Mouse (Mus musculus) adrenal gland, postnatal 14 days (tissue): ENCODE measurements around the gene Inip. TPM values are rescaled to one million over a fixed set of nuclear protein-coding genes. Genes with fewer than 3 reads are reported as not detected.
A peak's percentile ranks its signal among the peaks of the same experiment; 100 is the strongest.

Experiments
- DNase-seq: peaks from one replicate; pipeline ENCODE4 v3.0.0; 2021; ENCODE audit warnings: mixed read lengths
- total RNA-seq: library from RNA; stranded (reverse); gene quantifications from 2 replicates; pipeline ENCODE4 v1.2.3, GENCODE M21; 2021

The Inip gene
- total RNA-seq, 1 experiment from 2014 or later: 14.2 TPM

DNA sequence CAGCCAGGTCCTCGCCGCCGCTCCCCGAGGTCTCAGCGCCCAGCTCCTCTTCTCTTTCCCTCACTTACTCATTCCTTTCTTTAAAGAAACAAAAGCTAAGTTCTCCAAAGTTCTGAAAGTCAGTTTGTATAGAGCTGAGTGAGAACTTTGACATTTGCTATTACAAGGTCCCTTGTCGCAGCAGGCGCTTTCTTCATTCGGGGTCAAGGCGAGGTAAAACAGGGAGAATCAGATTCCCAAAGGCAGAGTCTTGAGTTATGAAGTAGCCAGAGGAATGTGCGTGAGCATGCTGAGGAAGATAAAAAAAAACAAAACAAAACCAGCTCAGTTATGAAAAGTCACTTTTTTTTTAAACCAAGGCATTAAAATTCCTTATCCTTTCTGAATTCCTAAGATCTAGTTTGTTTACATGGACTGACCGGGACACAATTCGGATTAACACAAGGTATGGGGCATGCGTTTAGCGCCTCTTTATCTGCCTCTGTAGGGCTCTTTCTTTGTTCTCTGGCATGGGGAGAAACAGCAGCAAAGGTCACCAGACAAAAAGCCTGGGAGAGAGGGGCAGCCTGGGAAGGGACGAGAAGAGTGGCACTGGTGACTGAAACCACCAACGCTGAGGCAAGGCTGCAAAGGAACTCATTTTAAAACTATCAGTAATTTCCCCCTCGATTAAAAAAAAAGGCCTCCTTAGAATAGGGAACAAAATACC lies 29.1 kb downstream of the Inip start:
- peak; percentile 69 for DNase-seq

DNA sequence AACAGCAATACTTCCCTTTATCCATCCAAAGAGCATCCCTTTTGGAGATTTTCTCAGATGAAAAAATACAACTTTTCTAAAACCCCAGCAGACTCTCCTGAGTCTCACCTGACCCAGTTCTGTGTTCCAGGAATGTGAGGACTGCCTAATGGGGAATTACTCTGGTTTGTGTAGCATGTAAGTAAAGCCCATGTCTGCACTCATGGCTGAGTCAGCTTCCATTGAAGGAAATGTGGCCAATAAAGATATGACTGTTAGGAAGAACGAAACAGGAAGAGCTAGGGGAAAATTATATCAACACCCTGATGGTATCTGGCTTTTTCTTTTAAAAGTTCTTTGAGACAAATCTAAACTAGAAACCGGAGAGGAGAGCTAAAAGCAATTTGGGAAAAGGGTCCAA lies 33.7 kb downstream of the Inip start:
- DNase-seq: no peak

DNA sequence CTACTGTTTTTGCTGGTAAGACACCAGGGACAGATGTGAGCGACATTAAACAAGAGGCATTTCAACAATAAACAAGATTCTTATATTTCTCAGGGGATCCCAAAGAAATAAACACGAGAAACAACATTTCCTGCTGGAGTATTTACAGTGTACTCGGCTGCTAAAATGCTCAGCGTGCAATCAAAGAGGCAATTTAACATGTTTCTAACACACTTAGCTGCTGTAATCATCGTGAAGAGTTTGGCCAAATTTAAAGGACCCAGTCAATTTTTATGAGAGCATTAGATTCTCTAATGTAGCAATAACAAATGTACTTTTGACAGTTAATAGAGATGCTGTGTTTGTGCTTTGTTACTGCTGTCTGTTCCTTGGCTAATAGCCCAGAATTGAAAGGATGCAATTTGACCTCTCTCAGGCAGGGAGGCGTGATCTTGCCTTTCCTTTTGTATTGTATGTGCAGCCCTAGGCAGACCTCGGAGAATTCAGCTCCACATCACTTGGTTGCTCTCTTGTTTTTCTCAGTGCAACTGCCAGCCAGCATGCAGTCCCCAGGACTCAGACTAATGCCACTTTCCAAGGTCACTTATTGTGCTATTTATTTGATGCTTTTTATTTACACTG lies 35.9 kb downstream of the Inip start:
- no peak for DNase-seq

DNA sequence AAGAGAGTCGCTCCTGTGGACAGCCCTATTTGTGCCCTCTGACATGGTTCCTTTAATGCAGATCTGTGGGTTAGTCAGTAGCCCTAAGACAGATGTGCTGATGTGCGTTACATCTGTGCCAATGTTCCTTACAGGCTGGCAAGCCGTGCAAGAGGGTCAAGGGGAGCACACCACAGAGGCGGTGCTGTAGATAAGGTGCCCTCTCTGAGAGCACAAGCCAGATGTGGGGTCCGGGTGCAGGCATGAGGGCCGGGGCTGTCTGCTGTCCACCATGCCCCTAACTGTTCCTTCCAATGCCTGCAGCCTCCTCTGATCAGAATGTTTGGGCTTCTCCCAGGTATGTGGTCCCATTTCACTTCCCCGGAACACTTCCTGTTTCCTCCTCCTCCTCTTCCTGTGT lies 36.4 kb downstream of the Inip start:
- no peak for DNase-seq

DNA sequence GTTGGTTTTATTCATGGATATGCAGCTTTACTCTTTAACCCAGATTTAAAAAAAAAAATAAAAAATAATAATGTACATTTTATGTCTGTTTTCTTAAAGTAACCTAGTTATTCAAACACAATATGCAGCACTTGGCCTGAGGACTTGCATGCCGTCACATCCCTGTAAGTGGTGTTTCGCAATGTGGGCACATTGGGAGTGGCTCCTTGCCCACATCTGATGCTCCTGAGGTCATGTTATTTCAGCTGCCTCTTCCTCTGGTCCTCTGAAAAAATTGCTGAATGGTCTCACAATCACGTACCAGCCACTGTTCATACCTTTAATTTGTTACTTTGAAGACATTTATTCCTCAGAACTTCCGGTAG lies 40.0 kb downstream of the Inip start:
- peak; percentile 52 for DNase-seq

DNA sequence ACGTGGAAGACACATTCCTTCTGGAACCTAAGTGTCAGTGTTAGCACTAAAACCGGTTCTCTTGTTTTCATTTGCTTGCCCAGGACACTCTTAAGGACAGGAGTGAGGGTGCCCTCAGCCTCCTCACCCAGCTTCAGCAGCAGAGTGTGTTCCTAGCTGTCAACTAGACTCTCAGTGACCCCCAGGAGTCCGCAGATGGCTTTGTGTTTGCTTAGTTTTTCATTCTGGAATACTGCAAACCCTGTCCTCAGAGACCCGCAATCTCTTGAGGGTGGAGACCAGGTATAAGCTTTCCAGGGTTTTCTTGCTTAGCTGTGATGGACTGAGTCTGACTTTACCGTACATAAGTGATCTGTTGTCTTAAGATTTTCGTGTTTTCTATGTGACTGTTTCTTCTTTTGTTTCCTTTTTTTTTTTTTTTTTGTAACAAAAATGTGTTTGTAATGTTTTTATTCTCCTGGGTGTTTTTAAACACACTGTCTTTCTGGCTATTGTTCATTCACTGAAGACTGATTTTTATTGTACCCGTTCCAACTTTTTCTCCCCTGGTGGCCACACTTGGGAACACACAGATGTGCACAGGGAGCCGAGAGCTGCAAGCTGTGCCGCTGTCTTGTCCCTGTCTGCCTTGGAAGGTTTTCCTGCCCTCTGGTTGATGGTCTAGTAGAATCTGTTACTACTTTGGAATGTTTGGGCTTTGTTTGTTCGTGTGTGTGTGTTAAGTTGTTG lies 40.6 kb downstream of the Inip start:
- peak; percentile 74 for DNase-seq

DNA sequence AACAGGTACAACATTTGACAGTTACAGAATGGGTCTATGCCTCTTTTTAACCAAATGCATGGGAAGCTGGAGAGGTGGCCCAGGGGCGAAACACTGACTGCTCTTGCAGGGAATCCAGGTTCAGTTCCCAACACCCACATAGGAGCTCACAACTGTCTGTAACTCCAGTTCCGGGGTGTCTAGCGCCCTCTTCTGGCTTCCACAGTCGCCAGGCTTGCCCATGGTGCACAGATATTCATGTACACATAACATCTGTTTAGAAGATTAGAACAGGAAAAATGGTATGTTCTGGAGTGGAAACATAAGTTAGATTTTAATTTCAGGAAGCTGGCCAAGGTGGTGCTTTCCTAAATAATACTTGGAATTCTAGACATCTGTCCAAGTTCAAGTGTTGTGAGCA lies 41.4 kb downstream of the Inip start:
- DNase-seq: no peak

DNA sequence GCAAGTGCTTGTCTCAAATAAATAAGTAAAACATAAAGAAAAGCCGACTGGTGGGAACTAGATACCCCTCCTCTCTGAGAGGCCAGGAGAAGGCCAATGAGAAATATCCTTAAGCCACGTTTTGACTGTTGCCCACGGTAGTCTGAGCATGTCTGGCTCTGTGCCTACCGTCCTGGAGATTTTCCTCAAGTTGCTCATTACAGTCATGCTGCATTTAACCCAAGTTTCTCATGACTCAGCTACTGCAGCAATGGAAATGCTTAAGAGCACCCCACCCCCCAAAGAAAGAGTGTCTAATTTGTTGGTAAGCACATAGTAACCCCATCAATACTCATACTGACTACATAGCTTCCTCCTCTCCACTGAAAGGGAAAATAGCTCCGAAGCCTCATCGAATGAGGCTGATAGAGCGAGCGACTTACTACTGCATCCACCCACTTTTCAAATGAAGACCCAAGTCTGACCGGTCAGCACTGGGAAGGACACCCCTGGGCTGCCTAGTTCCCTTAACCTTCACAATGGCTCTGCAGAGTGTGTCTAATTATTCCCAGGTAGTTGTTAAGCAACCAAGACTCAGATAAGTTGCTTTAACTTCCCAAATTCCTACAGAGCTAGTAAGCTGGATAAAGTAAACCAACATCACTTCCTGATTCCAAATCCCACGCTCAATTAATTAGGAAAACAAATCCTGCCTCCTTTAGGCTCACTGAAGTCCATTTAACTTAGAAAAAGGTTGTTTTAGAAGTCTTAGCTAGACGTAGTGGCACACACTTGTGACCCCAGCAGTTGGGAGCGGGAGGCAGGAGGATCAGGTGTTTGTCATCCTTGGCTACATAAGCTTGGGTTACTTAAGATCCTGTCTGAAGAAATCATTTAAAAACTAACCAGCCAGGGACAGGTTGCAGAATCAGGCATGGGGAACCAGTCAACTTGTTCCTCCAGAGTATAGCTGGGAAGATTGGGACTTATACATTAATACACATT lies 43.6 kb downstream of the Inip start:
- no peak for DNase-seq

DNA sequence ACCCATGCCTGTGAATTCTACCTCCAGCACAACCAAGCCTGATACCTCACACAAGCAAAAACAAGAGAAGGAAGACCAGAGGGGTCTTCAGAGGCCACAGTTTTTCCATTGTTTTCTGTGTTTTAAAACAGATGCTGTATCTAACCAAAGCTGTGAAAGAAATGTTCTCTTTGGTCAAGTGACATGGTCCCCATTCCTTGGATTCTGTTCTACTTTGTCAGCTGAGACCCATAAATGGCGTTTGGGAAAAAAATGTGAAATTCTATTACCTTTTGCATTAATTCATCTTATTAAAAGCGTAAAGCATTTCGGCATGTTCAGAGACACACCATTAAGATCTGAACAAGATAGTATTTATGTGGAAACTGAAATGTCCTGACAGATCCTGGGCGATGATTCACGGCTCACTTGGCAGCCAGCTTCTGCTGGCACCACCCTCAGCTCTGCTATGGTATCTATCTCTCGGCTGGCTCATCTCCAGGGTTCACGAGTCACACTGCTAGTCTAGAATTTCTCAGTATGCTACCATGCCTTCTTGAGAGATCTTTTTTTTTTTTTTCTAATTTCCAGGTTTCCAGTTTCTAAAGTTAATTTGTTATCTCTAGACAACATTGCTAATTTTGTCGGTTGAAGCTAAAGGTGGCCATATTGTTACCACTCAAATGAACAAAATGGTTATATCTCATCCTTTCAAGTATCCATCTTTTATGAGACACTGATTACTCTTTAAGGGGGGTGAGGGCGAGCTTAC lies 44.9 kb downstream of the Inip start:
- DNase-seq: peak; percentile 92

DNA sequence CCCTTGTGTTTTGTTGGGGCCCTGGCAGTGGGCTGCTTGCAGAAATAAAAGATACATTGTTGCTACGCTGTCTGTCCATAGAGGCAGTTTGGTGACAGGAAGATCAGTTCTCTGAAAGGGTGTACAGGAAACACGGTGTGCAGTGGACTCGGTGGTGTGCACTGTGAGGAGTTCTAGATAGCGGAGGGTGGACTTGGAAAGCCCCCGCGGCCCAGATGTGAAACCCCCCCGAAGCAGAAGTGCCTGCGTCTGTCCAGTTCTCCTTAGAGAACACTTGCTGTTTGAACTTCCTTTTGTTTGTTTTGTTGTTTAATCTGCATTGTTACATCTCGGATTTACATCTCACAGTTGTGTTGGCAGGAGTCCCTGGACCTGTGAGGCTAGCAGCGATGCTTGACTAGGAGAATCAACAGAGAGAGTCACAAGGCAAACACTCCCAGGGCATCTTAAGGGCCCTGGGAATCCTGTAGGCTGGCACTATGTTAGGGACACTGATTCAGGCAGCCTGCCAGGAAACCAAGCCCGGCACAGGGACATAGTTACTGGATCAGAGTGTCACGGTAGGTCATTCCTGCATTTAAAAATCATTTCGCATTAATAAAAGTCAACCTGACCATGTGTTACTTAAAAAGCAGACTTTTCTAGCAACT lies 47.8 kb downstream of the Inip start:
- peak; percentile 75 for DNase-seq

DNA sequence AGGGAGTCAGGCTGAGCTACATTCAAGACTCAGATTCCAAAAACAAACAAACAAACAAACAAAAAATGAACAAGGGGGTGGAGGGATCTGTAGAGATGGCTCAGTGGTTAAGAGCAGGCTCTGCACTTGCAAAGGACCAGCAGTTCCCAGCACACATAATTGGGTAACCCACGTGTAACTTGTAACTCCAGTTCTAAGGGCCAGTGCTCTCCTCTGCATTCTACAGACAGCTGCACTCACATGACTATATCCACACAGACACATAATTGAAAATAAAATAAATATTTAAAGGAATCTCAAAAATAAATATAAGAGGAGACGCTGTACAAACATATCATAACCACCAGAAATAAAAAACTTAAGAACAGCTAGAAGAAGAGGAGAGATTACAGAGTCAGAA lies 61.5 kb downstream of the Inip start:
- no peak for DNase-seq

DNA sequence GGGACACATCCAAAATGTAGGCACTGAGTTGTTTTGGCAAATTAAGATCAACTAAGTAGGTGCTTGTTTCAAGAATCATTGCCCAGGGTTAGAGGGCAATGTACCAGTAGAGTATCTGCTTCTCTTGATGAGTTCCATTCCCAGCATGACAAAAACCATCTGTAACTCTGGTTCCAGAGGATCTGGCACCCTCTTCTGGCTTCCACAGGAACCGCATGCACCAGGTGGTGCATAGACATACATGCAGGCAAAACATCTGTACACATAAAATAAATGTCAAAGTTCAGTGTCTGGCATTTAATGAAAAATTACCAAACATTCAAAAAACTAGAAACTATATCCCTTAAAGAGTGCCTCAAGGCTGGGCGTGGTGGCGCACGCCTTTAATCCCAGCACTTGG lies 62.1 kb downstream of the Inip start:
- no peak for DNase-seq

DNA sequence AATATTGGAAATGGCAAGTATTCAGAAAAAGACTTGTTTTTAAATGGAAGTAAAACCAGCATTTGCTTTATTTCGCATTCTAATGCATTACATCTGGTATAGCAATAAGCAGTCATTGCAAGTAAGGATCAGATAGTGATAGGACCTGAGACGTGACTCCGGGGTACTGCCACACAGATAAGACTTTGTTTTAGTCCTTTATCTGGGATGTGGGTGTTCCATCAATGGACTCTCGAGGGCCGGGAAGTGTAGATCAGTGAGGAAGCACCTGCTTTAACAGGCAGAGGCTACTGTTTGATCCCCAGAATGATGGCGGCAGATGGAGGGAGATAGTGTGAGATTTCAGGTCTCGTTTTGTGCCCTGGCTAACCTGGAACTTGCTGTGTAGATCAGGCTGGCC lies 69.8 kb downstream of the Inip start:
- no peak for DNase-seq

DNA sequence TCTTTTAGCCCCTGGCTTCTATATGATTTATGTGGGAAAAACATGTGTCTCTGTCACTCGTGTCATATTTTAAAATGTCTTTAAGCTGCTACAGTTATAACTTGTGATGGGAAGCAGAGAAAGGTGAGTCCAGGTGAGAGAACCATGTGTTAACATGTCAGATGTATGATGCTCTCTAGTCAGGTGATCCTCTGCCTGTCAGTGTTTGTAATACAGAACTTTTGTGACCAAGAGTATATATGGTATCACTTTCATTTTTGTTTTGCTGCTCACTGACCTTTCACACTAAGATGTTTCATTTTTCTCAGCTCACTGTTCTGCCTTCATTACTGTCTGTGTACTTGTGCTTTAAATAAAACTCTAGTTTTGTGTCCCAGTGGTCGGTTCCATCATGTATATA lies 72.5 kb downstream of the Inip start:
- DNase-seq: no peak

DNA sequence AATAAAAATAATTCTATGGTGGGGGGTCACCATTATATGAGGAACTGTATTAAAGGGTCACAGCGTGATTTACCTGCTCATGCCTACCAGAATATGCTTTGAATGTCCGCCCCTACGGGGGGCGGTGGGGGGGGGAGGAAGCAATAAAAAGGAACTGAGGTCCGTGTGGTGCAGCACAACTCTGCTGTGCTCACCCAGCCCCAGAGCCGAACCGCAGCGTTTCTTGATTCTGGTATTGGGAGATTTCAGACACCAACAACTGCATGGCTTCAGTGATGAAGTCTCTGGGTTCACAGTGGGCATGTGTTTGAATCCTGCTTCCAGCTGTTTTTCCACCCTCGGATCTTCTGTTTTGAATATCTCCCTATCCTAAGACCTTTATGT lies 73.5 kb downstream of the Inip start:
- no peak for DNase-seq

DNA sequence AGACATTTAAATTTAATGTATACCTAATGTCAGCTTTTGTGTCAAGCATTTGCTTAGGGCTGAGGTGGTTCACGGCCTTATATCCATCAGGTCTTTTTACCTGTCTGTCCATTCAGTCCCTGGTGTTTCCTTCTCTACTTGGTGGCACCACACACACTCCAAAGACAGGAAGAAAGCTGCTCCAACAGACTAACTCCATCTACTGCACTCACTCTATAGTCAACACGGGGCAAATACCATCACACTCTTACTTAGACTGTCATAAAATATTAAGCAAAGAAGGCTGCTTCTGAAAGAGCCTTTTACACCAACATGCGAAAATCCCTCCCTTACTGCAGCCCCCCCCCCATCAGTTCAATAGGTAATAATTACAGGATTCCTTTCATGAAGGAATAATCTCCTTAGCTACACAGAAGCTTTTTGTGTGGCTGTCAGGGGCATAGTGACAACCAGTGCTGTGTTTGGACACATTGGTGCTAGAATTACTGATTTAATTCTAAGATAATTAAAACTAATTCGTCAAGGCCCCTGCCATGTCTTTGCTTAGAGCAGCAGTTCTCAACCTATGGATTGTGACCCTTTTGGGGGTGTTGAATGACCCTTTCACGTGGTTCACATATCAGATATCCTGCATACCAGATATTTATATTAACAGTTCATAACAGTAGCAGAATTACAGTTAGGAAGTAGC lies 74.1 kb downstream of the Inip start:
- no peak for DNase-seq

DNA sequence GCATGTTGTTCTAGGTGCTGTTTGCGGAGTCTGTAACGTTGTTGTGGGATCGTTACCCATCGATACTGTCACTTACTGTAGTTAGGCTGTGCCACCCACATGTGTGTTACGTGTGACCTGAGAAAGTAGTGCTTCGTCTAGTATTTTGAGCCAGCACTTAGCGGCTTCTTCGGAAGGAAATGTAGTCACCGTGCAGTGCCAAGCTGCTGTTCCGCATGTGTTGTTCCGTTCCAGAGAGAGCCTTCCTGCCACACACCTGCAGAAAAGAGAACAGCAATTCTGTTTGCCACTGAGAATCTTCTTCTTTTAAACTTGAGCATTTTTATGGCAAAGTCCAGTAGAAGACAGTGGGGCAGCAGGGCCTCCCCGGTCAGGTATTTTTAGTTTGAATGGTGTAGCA lies 74.9 kb downstream of the Inip start:
- no peak for DNase-seq

DNA sequence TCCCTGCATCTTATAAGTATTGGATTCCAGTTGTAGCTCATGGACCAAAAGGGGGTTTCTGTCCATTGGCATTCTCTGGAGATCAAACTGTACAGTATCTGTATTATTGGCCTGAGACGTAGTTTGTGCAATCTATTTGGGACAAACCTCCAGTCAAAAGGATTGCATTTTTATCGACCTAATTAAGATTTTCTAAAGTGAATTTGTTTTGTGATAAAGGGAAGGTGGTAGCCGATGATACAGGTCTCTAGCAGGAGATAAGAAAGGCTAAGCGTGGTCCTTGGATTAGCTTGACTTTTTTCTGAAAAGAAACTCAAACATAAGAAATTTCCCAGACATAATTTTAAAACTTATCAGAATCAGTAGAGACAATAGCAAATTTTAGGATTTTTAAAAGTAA lies 75.8 kb downstream of the Inip start:
- no peak for DNase-seq

DNA sequence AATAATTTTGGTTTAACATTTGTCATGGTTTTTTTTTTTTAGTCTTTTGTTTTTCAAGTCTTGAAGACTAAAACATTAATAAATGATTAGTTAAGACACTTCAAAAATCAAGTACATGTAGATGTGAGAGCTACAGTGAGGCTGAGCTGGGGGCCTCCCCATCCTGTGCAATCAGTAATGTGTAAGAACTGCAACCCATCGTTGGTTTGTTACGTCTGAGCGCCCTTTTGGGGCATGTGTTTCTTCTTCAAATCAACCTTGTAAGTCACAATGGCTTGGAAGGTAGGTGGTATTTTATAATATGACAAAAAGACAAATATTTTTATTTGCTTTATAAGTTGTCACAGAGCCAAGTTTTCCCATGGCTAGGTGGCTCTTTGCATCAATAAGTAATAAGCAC lies 79.6 kb downstream of the Inip start:
- DNase-seq: no peak
